Mouse (Mus musculus) T-helper 17 cell (primary cell): ENCODE measurements around the gene Rab10.

Source experiments
- in situ Hi-C, 2 experiments: fragments of 300-600 bp; cut with MboI, MseI; formaldehyde crosslinking; loops; 1 replicate in 1 of 2; 2 replicates in 1 of 2; pipeline ENCODE4 v1.15.1; 2025; ENCODE audit warnings: high pct_unique_total_duplicates in 2 of 2

The Rab10 gene

GRCm38 (mm10) chr12:3309391-3310320 is at the start of gene Rab10:
TSS of gene Rab10 (minus strand) at chr12:3309969.
- in situ Hi-C loops: loop anchor here (5.0 to 10.0 kb wide), 3 partner anchors 72 to 925 kb away; partner anchors contain the start of genes Cenpo (in 1 of the 2) and Ptrhd1 (in 1 of the 2)

GRCm38 (mm10) chr12:3359302-3359701 is 49.5 kb upstream of the Rab10 start:
- in situ Hi-C loops: no loop called here

- in situ Hi-C loops: no loop called here
Observed at GRCm38 (mm10) chr12:3356824-3357223, 47.1 kb upstream of the Rab10 start.

GRCm38 (mm10) chr12:3355068-3355467 is 45.3 kb upstream of the Rab10 start:
- in situ Hi-C loops: no loop called here

GRCm38 (mm10) chr12:3352216-3352615 is 42.4 kb upstream of the Rab10 start:
- in situ Hi-C loops: no loop called here

GRCm38 (mm10) chr12:3350136-3350535 is 40.4 kb upstream of the Rab10 start:
- in situ Hi-C loops: no loop called here

- in situ Hi-C loops: no loop called here
Observed at GRCm38 (mm10) chr12:3349387-3349786, 39.6 kb upstream of the Rab10 start.

- in situ Hi-C loops: no loop called here
Observed at GRCm38 (mm10) chr12:3347682-3348081, 37.9 kb upstream of the Rab10 start.

- in situ Hi-C loops: no loop called here
Observed at GRCm38 (mm10) chr12:3345038-3345437, 35.3 kb upstream of the Rab10 start.

- in situ Hi-C loops: no loop called here
Observed at GRCm38 (mm10) chr12:3344155-3344554, 34.4 kb upstream of the Rab10 start.

GRCm38 (mm10) chr12:3338931-3339330 is 29.2 kb upstream of the Rab10 start:
- in situ Hi-C loops: no loop called here

- in situ Hi-C loops: no loop called here
Observed at GRCm38 (mm10) chr12:3329677-3330076, 19.9 kb upstream of the Rab10 start.

- in situ Hi-C loops: no loop called here
Observed at GRCm38 (mm10) chr12:3325232-3325631, 15.5 kb upstream of the Rab10 start.

- in situ Hi-C loops: no loop called here
Observed at GRCm38 (mm10) chr12:3323241-3323640, 13.5 kb upstream of the Rab10 start.

- in situ Hi-C loops: loop anchor here in 1 of 2 experiments (10.0 kb wide), 1 partner anchor 915 kb away; the partner anchor contains the start of genes Cenpo and Ptrhd1
Observed at GRCm38 (mm10) chr12:3319377-3319776, 9.6 kb upstream of the Rab10 start.

- in situ Hi-C loops: loop anchor here in 1 of 2 experiments (10.0 kb wide), 1 partner anchor 918 kb away; the partner anchor contains the start of genes Cenpo and Ptrhd1
Observed at GRCm38 (mm10) chr12:3316937-3317336, 7.2 kb upstream of the Rab10 start.

- in situ Hi-C loops: loop anchor here in 1 of 2 experiments (10.0 kb wide), 1 partner anchor 919 kb away; the partner anchor contains the start of genes Cenpo and Ptrhd1
Observed at GRCm38 (mm10) chr12:3316083-3316482, 6.3 kb upstream of the Rab10 start.

- in situ Hi-C loops: loop anchor here in 1 of 2 experiments (10.0 kb wide), 1 partner anchor 922 kb away; the partner anchor contains the start of genes Cenpo and Ptrhd1
Observed at GRCm38 (mm10) chr12:3312886-3313285, 3.1 kb upstream of the Rab10 start.

- in situ Hi-C loops: loop anchor here in 1 of 2 experiments (10.0 kb wide), 1 partner anchor 924 kb away; the partner anchor contains the start of genes Cenpo and Ptrhd1
Observed at GRCm38 (mm10) chr12:3310321-3310692, 538 bp upstream of the Rab10 start.

- in situ Hi-C loops: loop anchor here in 1 of 2 experiments (5.0 kb wide), 2 partner anchors 71 to 114 kb away; no protein-coding TSS in a partner anchor
Observed at GRCm38 (mm10) chr12:3308541-3309241, 1.1 kb downstream of the Rab10 start.

GRCm38 (mm10) chr12:3307587-3307986 is 2.2 kb downstream of the Rab10 start:
- in situ Hi-C loops: loop anchor here in 1 of 2 experiments (5.0 kb wide), 2 partner anchors 70 to 115 kb away; no protein-coding TSS in a partner anchor

- in situ Hi-C loops: loop anchor here in 1 of 2 experiments (5.0 kb wide), 2 partner anchors 68 to 117 kb away; no protein-coding TSS in a partner anchor
Observed at GRCm38 (mm10) chr12:3305238-3305637, 4.5 kb downstream of the Rab10 start.
